In the genomic region with DNA sequence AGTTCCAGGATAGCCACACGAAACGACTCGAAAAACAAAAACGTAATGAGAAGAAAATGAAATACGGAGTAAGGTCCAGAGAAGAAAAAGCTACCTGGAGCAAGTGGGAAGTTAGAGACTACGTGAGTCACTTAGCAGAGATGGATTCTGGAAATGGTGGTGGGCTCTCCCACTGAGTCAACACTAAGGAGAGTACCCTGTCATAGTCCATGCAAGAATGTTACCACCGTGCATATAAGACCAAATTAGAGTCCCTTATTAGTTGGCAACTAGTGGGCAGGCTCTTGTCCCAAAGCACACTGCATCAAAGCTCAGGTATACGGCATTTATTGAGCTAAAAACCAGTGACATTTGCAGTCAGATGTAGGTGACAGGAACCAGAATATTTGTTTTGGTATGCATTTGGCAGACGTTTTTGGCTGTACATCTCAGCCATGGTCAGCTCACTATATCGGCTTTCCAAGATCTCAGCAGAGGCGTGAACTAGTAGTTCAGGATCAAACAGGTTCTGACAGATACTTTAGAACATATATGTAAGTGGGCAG, we compare ENCODE assay signal across 8 mouse cellular contexts. TPM values are rescaled to one million over a fixed set of nuclear protein-coding genes. Genes with fewer than 3 reads are reported as not detected.
A peak's percentile ranks its signal among the peaks of the same experiment; 100 is the strongest.
DNase-seq lines count a peak whose midpoint lies in the region; ATAC-seq and TF ChIP-seq lines count a peak whose summit lies in the region.

No protein-coding gene starts in this region.

- WGBS in forebrain, embryonic 10.5 days = 69% methylated on average over 11 of the region's 11 CpGs
- 72% methylated on average over 11 of the region's 11 CpGs for WGBS in forebrain, embryonic 12.5 days
- 58% methylated on average over 11 of the region's 11 CpGs for WGBS in kidney, postnatal 0 days
- WGBS in limb, embryonic 13.5 days = 60% methylated on average over 11 of the region's 11 CpGs

- no peak for TF ChIP-seq CTCF in kidney, postnatal 0 days (IDR thresholded peaks at IDR 0.05; ENCODE audit: low read depth)

- no peak for DNase-seq in forebrain, embryonic 10.5 days (ENCODE audit: extremely low spot score, low spot score)
- DNase-seq in kidney, postnatal 0 days (ENCODE audit: low spot score) = no peak
- DNase-seq in kidney, postnatal 14 days = no peak
- peak; percentile 53 for DNase-seq in A20 (ENCODE audit: low read depth, low spot score)
- DNase-seq in left cerebral cortex, postnatal 25 days (ENCODE audit: low spot score in 2 of 2) = no peak
- DNase-seq in embryo, embryonic 10.5 days (ENCODE audit: low spot score) = no peak

- H3K9ac ChIP-seq in forebrain, embryonic 12.5 days = no peak overlapping the region
- no peak overlapping the region for H3K9ac ChIP-seq in kidney, postnatal 0 days (ENCODE audit: low read depth, low read length)
- H3K9ac ChIP-seq in limb, embryonic 13.5 days = no peak overlapping the region

- H3K4me3 ChIP-seq in forebrain, embryonic 10.5 days = peak overlapping the region; percentile 68; the same call in 1 of the 2 replicates
- no peak overlapping the region for H3K4me3 ChIP-seq in forebrain, embryonic 12.5 days (replicated peaks)
- H3K4me3 ChIP-seq in kidney, postnatal 0 days (replicated peaks; ENCODE audit: low read depth, low read length) = no peak overlapping the region
- H3K4me3 ChIP-seq in limb, embryonic 13.5 days = 0 out of 2 replicates have a peak overlapping the region, but pooled peaks have one; percentile 75

- H3K4me1 ChIP-seq in forebrain, embryonic 10.5 days = peaks cover 23% of the 10 kb centered on the region
- peaks cover 21% of the 10 kb centered on the region for H3K4me1 ChIP-seq in forebrain, embryonic 12.5 days
- H3K4me1 ChIP-seq in kidney, postnatal 0 days (replicated peaks; ENCODE audit: insufficient read depth, low read length) = no peaks in the 10 kb centered on the region
- peaks cover 14% of the 10 kb centered on the region for H3K4me1 ChIP-seq in limb, embryonic 13.5 days

- intact Hi-C loops in left cerebral cortex, postnatal 25 days (cut with DNase I) = loop anchor here (2.0 kb wide), 1 partner anchor 47 kb away; the partner anchor contains the start of gene Copg1

- no peaks in the 10 kb centered on the region for H3K9me3 ChIP-seq in forebrain, embryonic 10.5 days
- H3K9me3 ChIP-seq in forebrain, embryonic 12.5 days = no peaks in the 10 kb centered on the region
- H3K9me3 ChIP-seq in kidney, postnatal 0 days (replicated peaks; ENCODE audit: low read length) = no peaks in the 10 kb centered on the region
- H3K9me3 ChIP-seq in limb, embryonic 13.5 days = no peaks in the 10 kb centered on the region

- H3K27me3 ChIP-seq in forebrain, embryonic 10.5 days (ENCODE audit: poor library complexity, severe bottlenecking) = no peaks in the 10 kb centered on the region
- no peaks in the 10 kb centered on the region for H3K27me3 ChIP-seq in forebrain, embryonic 12.5 days
- H3K27me3 ChIP-seq in kidney, postnatal 0 days (ENCODE audit: insufficient read depth, low read length) = no peaks in the 10 kb centered on the region
- H3K27me3 ChIP-seq in limb, embryonic 13.5 days = no peaks in the 10 kb centered on the region

- H3K27ac ChIP-seq in forebrain, embryonic 10.5 days = no peak overlapping the region
- H3K27ac ChIP-seq in forebrain, embryonic 12.5 days = no peak overlapping the region
- H3K27ac ChIP-seq in kidney, postnatal 0 days = 0 out of 2 replicates have a peak overlapping the region, but pooled peaks have one; percentile 95
- H3K27ac ChIP-seq in limb, embryonic 13.5 days = no peak overlapping the region

- peaks cover 56% of the 10 kb centered on the region for H3K36me3 ChIP-seq in forebrain, embryonic 10.5 days (replicated peaks)
- peaks cover 32% of the 10 kb centered on the region for H3K36me3 ChIP-seq in forebrain, embryonic 12.5 days (replicated peaks)
- H3K36me3 ChIP-seq in kidney, postnatal 0 days (ENCODE audit: insufficient read depth, low read length) = peaks cover 26% of the 10 kb centered on the region
- H3K36me3 ChIP-seq in limb, embryonic 13.5 days = peaks cover 50% of the 10 kb centered on the region

- no peak for ATAC-seq in forebrain, embryonic 12.5 days (ENCODE audit: low FRiP score)
- ATAC-seq in kidney, postnatal 0 days (replicated peaks; ENCODE audit: low FRiP score, low read depth) = no peak
- ATAC-seq in limb, embryonic 13.5 days (ENCODE audit: low FRiP score, low read depth) = no peak

- no peak overlapping the region for H3K4me2 ChIP-seq in forebrain, embryonic 12.5 days
- no peak overlapping the region for H3K4me2 ChIP-seq in kidney, postnatal 0 days (ENCODE audit: low read length)
- H3K4me2 ChIP-seq in limb, embryonic 13.5 days (replicated peaks) = peak overlapping the region; percentile 84; the same call in 1 of the 2 replicates

RNA-seq across cellular contexts. Expression of gene Isy1, which starts 1.3 kb away (rescaled TPM):
- polyA plus RNA-seq in forebrain, embryonic 10.5 days (2016; fragmentation: Nextera tagmentation; extraction: Ambion mirVana) = 76.4 and 78.6 TPM in 2 replicates
- polyA plus RNA-seq in forebrain, embryonic 12.5 days (2016; fragmentation: Nextera tagmentation; extraction: Ambion mirVana) = 68.1 and 71.2 TPM in 2 replicates
- polyA plus RNA-seq in kidney, postnatal 0 days (2015; fragmentation: Nextera tagmentation; extraction: Ambion mirVana) = 46.6 and 48.5 TPM in 2 replicates
- polyA plus RNA-seq in limb, embryonic 13.5 days (2015; fragmentation: Nextera tagmentation; extraction: Ambion mirVana) = 46.7 and 53.7 TPM in 2 replicates
- 10 to 100 TPM; 27.6 to 31.2 TPM for total RNA-seq in left cerebral cortex, postnatal 25 days (2021)

RNA-seq across cellular contexts. Expression of gene Gm45140, which starts 4.3 kb away (rescaled TPM):
- 2.1 TPM in 2 replicates for polyA plus RNA-seq in forebrain, embryonic 10.5 days (2016; fragmentation: Nextera tagmentation; extraction: Ambion mirVana)
- 3.2 and 3.3 TPM in 2 replicates for polyA plus RNA-seq in forebrain, embryonic 12.5 days (2016; fragmentation: Nextera tagmentation; extraction: Ambion mirVana)
- 3.0 and 4.1 TPM in 2 replicates for polyA plus RNA-seq in kidney, postnatal 0 days (2015; fragmentation: Nextera tagmentation; extraction: Ambion mirVana)
- polyA plus RNA-seq in limb, embryonic 13.5 days (2015; fragmentation: Nextera tagmentation; extraction: Ambion mirVana) = 3.7 and 6.8 TPM in 2 replicates
- 1 to 10 TPM; 1.4 to 1.9 TPM for total RNA-seq in left cerebral cortex, postnatal 25 days (2021)

RNA-seq across cellular contexts. Expression of gene Cnbp, which starts 11.0 kb away (rescaled TPM):
- polyA plus RNA-seq in forebrain, embryonic 10.5 days (2016; fragmentation: Nextera tagmentation; extraction: Ambion mirVana) = 1,473 and 1,500 TPM in 2 replicates
- 1,030 and 1,055 TPM in 2 replicates for polyA plus RNA-seq in forebrain, embryonic 12.5 days (2016; fragmentation: Nextera tagmentation; extraction: Ambion mirVana)
- polyA plus RNA-seq in kidney, postnatal 0 days (2015; fragmentation: Nextera tagmentation; extraction: Ambion mirVana) = 881 and 892 TPM in 2 replicates
- polyA plus RNA-seq in limb, embryonic 13.5 days (2015; fragmentation: Nextera tagmentation; extraction: Ambion mirVana) = 1,115 and 1,121 TPM in 2 replicates
- 100 to 1,000 TPM; 250 to 258 TPM for total RNA-seq in left cerebral cortex, postnatal 25 days (2021)

RNA-seq across cellular contexts. Expression of gene Rab43, which starts 27.9 kb away (rescaled TPM):
- 4.6 and 6.6 TPM in 2 replicates for polyA plus RNA-seq in forebrain, embryonic 10.5 days (2016; fragmentation: Nextera tagmentation; extraction: Ambion mirVana)
- 7.7 and 9.2 TPM in 2 replicates for polyA plus RNA-seq in forebrain, embryonic 12.5 days (2016; fragmentation: Nextera tagmentation; extraction: Ambion mirVana)
- 16.4 and 17.1 TPM in 2 replicates for polyA plus RNA-seq in kidney, postnatal 0 days (2015; fragmentation: Nextera tagmentation; extraction: Ambion mirVana)
- polyA plus RNA-seq in limb, embryonic 13.5 days (2015; fragmentation: Nextera tagmentation; extraction: Ambion mirVana) = 9.8 and 10.3 TPM in 2 replicates
- 10 to 100 TPM; 18.6 to 19.8 TPM for total RNA-seq in left cerebral cortex, postnatal 25 days (2021)

RNA-seq across cellular contexts. Expression of gene Copg1, which starts 47.7 kb away (rescaled TPM):
- 152 and 155 TPM in 2 replicates for polyA plus RNA-seq in forebrain, embryonic 10.5 days (2016; fragmentation: Nextera tagmentation; extraction: Ambion mirVana)
- 142 and 153 TPM in 2 replicates for polyA plus RNA-seq in forebrain, embryonic 12.5 days (2016; fragmentation: Nextera tagmentation; extraction: Ambion mirVana)
- 101 and 114 TPM in 2 replicates for polyA plus RNA-seq in kidney, postnatal 0 days (2015; fragmentation: Nextera tagmentation; extraction: Ambion mirVana)
- polyA plus RNA-seq in limb, embryonic 13.5 days (2015; fragmentation: Nextera tagmentation; extraction: Ambion mirVana) = 186 and 193 TPM in 2 replicates
- total RNA-seq in left cerebral cortex, postnatal 25 days (2021) = 100 to 1,000 TPM; 212 to 218 TPM

Comparison
In these comparisons a context has a peak if more than half of its experiments do, and no peak if none do; other contexts are left out.
1. H3K4me3 ChIP-seq: peak in forebrain, embryonic 10.5 days (single experiment) and limb, embryonic 13.5 days (single experiment); none in forebrain, embryonic 12.5 days (single experiment) and kidney, postnatal 0 days (single experiment).